Mouse (Mus musculus) frontal cortex, adult (tissue): ENCODE data around the gene Atf4.

ENCODE experiments used
- ATAC-seq: cut with Nextera tagmentation; 2 replicates; pipeline ENCODE4 v1.9.2; 2017; ENCODE audit warnings: mild to moderate bottlenecking, moderate library complexity, mixed read lengths; ENCODE audit not compliant: low TSS enrichment

The Atf4 gene

GRCm38 (mm10) chr15:80249672-80250071 lies 5.3 kb upstream of the Atf4 start:
- ATAC-seq = no peak

GRCm38 (mm10) chr15:80250586-80250985 lies 4.4 kb upstream of the Atf4 start:
- no peak for ATAC-seq

- ATAC-seq = no peak
Measured at GRCm38 (mm10) chr15:80253530-80253929, 1.5 kb upstream of the Atf4 start.

GRCm38 (mm10) chr15:80254207-80254606 lies 777 bp upstream of the Atf4 start:
- ATAC-seq = no peak

GRCm38 (mm10) chr15:80255646-80256121 lies 700 bp downstream of the Atf4 start:
- no peak for ATAC-seq

GRCm38 (mm10) chr15:80256242-80256641 lies 1.3 kb downstream of the Atf4 start:
- ATAC-seq = no peak

GRCm38 (mm10) chr15:80256656-80257601 lies 1.9 kb downstream of the Atf4 start:
- ATAC-seq = no peak

GRCm38 (mm10) chr15:80257602-80258239 lies 2.7 kb downstream of the Atf4 start:
- no peak for ATAC-seq

GRCm38 (mm10) chr15:80258240-80259170 lies 3.5 kb downstream of the Atf4 start:
- ATAC-seq = no peak

- ATAC-seq = no peak
Measured at GRCm38 (mm10) chr15:80259406-80260045, 4.5 kb downstream of the Atf4 start.

- ATAC-seq = 0 out of 2 replicates have a peak, but pooled peaks have one; percentile 28
Measured at GRCm38 (mm10) chr15:80260677-80261076, 5.7 kb downstream of the Atf4 start.

- no peak for ATAC-seq
Measured at GRCm38 (mm10) chr15:80261100-80261499, 6.1 kb downstream of the Atf4 start.

GRCm38 (mm10) chr15:80263610-80264575 lies 8.9 kb downstream of the Atf4 start, which contains the start of gene Rps19bp1:
TSS of gene Rps19bp1 (minus strand) at chr15:80264315.
- peak; percentile 90 for ATAC-seq

- ATAC-seq = peak; percentile 76
Measured at GRCm38 (mm10) chr15:80266281-80266680, 11.3 kb downstream of the Atf4 start.

GRCm38 (mm10) chr15:80271858-80272396 lies 16.9 kb downstream of the Atf4 start:
- no peak for ATAC-seq

GRCm38 (mm10) chr15:80277107-80277506 lies 22.1 kb downstream of the Atf4 start:
- no peak for ATAC-seq

- no peak for ATAC-seq
Measured at GRCm38 (mm10) chr15:80277625-80278024, 22.6 kb downstream of the Atf4 start.

GRCm38 (mm10) chr15:80278121-80278759 lies 23.3 kb downstream of the Atf4 start:
- peak; percentile 91 for ATAC-seq

- ATAC-seq = peak; percentile 18; the same call in 1 of the 2 replicates
Measured at GRCm38 (mm10) chr15:80279053-80279452, 24.1 kb downstream of the Atf4 start.
